Mouse (Mus musculus): ENCODE measurements around the gene Iqcc.
A peak's percentile ranks its signal among the peaks of the same experiment; 100 is the strongest.

Gene Iqcc

DNA sequence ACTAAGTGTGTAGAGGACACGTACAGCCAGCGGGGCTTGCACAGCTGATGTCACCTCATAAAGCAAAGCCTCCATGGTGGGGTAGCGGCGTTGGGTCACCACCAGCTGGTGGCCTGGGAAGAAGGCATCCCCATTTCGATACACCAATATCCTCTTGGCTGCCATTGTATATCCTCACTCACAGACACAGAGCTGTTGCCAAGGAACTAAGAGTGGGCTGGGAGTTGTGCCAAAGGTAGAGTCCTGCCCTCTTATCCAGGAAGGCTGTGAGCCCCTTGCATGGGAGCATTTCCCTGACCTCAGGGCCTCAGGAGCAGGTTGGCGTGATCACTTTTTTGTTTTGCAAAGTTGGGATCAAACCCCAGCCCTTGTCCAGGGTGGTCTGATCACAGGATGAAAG lies 4.8 kb downstream of the Iqcc start, which contains the start of gene Dcdc2b:
Dcdc2b (minus strand) TSS at position 165 of the 400 bp plus-strand sequence.
- DNase-seq (ENCODE audit: low read depth, low spot score) = no peak
- no peaks in the 10 kb centered on the region; the same call in 1 of the 2 replicates for H3K36me3 ChIP-seq (ENCODE audit: control insufficient read depth, insufficient read depth, low read length, poor library complexity, severe bottlenecking)
- H3K27me3 ChIP-seq (ENCODE audit: control insufficient read depth, insufficient read depth, low read length, poor library complexity, severe bottlenecking) = no peaks in the 10 kb centered on the region

DNA sequence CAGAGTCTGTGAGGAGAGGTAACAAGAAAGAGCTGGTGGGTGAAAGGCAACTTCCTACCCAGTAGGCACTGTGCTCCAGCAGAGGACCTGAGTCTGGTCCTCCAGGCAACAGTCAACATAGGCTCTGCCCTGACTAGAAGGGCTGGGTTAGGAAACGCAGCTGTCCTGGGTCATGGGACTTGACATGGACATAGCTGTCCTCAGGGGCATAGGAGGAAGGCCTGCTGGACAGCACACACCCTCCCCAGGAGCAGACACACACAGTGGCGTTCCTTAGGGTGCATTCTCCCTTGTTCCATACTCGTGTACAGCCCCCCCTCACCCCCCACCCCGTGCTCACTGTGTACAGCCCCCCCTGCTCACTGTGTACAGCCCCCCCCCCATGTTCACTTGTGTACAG lies 8.4 kb downstream of the Iqcc start:
- Histone ChIP-seq H3K27me3 (ENCODE audit: control insufficient read depth, insufficient read depth, low read length, poor library complexity, severe bottlenecking) (no peaks in the 10 kb centered on the region), H3K36me3 (ENCODE audit: control insufficient read depth, insufficient read depth, low read length, poor library complexity, severe bottlenecking) (peaks cover 5% of the 10 kb centered on the region; the same call in 1 of the 2 replicates)
- DNase-seq (ENCODE audit: low read depth, low spot score) = no peak

GRCm38 (mm10) chr4:129610026-129610425 lies 8.9 kb downstream of the Iqcc start:
- H3K36me3 ChIP-seq (ENCODE audit: control insufficient read depth, insufficient read depth, low read length, poor library complexity, severe bottlenecking) = peaks cover 8% of the 10 kb centered on the region
- DNase-seq (ENCODE audit: low read depth, low spot score) = no peak
- H3K27me3 ChIP-seq (ENCODE audit: control insufficient read depth, insufficient read depth, low read length, poor library complexity, severe bottlenecking) = no peaks in the 10 kb centered on the region

- Histone ChIP-seq H3K36me3 (ENCODE audit: control insufficient read depth, insufficient read depth, low read length, poor library complexity, severe bottlenecking) (peaks cover 8% of the 10 kb centered on the region), H3K27me3 (ENCODE audit: control insufficient read depth, insufficient read depth, low read length, poor library complexity, severe bottlenecking) (no peaks in the 10 kb centered on the region)
- DNase-seq (ENCODE audit: low read depth, low spot score) = no peak
These were observed 9.7 kb downstream of the Iqcc start for GRCm38 (mm10) chr4:129609139-129609631.

- DNase-seq (ENCODE audit: low read depth, low spot score) = peak; percentile 93
- Histone ChIP-seq H3K36me3 (ENCODE audit: control insufficient read depth, insufficient read depth, low read length, poor library complexity, severe bottlenecking) (peaks cover 8% of the 10 kb centered on the region), H3K27me3 (ENCODE audit: control insufficient read depth, insufficient read depth, low read length, poor library complexity, severe bottlenecking) (no peaks in the 10 kb centered on the region)
These were observed 10.4 kb downstream of the Iqcc start for GRCm38 (mm10) chr4:129608426-129609025.

DNA sequence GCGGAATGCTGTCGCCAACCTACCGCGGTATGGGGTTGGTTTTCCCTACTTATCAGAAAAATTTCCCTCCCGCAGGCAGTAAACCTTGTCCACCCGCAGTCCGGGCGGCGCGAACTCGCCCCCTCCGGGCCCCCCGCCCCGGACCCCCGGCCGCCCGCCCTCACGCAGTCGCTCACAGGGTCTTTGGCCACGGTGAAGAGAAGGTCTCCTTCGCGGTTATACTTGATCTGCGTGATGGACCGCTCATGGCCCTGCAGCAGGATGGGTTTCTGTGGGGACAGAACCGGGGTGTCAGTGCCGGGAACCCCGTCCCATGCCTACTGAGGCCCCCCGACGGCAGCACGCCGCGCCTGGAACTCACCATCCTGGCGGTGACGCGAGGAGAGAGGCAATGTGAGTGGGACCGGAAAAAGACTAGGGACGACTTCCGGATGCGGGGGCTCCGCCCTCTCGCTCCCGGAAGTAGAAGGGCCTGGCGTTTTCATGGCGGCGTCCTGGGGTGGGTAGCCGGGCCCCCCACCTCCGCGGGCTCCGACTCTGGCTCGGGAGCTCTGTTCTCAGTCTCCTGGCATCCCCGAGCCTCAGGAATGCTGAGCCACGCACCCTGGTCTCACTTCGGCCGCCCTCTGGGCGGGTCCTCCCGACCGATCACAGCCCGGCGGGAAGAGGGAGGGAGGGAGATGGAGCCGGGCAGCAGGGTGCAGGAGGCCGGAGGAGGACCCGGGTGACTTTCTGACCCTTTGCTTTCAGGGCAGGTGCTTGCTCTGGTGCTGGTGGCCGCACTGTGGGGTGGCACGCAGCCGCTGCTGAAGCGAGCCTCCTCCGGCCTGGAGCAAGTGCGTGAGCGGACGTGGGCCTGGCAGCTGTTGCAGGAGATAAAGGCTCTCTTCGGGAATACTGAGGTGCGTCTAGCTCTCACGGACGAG lies 18.4 kb downstream of the Iqcc start, which contains the start of the genes Eif3i and Tmem234:
Eif3i (minus strand) TSS at position 416 of the 926 bp plus-strand sequence.
Tmem234 (plus strand) TSS at position 436 of the 926 bp plus-strand sequence.
- no peaks in the 10 kb centered on the region for H3K27me3 ChIP-seq (ENCODE audit: control insufficient read depth, insufficient read depth, low read length, poor library complexity, severe bottlenecking)
- peak; percentile 85 for DNase-seq (ENCODE audit: low read depth, low spot score)
- H3K36me3 ChIP-seq (ENCODE audit: control insufficient read depth, insufficient read depth, low read length, poor library complexity, severe bottlenecking) = peaks cover 7% of the 10 kb centered on the region

- no peaks in the 10 kb centered on the region for H3K27me3 ChIP-seq (ENCODE audit: control insufficient read depth, insufficient read depth, low read length, poor library complexity, severe bottlenecking)
- no peak for DNase-seq (ENCODE audit: low read depth, low spot score)
- peaks cover 2% of the 10 kb centered on the region for H3K36me3 ChIP-seq (ENCODE audit: control insufficient read depth, insufficient read depth, low read length, poor library complexity, severe bottlenecking)
These were observed 30.0 kb downstream of the Iqcc start for GRCm38 (mm10) chr4:129588865-129589264.

DNA sequence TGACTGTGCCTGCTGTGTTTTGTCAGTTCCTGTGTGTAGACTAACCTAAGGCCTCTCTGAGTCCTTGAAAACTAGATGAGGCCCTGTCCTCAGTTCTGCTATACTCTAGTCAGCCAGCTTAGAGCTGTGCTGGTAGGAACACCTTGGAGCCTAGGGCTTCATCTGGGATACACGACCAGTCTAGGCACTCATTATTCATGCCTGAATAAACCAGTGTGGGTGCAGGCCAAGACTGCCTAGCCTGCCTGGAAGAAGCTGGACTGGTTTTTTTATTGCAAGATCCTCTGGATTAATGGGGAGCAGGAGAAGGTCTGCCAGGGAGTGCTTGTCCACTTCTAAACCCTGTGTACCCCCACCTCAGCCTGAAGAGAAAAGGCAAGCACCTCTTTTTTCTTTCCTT lies 32.0 kb downstream of the Iqcc start:
- peaks cover 2% of the 10 kb centered on the region for H3K36me3 ChIP-seq (ENCODE audit: control insufficient read depth, insufficient read depth, low read length, poor library complexity, severe bottlenecking)
- no peak for DNase-seq (ENCODE audit: low read depth, low spot score)

DNA sequence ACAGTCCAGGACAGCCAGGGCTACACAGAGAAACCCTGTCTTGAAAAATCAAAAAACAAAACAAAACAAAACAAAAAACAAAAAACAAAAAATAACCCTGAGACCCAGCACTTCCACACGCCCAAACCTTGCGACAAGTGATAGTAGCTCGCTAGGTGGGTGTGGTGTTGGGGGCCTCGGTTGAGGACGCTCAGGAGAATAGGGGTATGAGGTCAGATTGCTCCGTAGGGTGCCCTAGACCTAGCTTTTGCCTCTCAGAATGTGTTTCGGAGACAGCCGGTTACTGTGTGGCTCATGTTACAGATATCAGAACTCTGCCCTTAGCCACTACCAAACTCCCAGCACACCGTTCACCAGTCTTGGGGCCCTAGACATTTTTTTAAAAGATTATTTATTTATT lies 33.1 kb downstream of the Iqcc start:
- no peaks in the 10 kb centered on the region for H3K36me3 ChIP-seq (ENCODE audit: control insufficient read depth, insufficient read depth, low read length, poor library complexity, severe bottlenecking)
- DNase-seq (ENCODE audit: low read depth, low spot score) = no peak
- no peaks in the 10 kb centered on the region for H3K27me3 ChIP-seq (ENCODE audit: control insufficient read depth, insufficient read depth, low read length, poor library complexity, severe bottlenecking)

More for the DNA sequence above, 32.0 kb downstream of the Iqcc start:
- H3K27me3 ChIP-seq (ENCODE audit: control insufficient read depth, insufficient read depth, low read length, poor library complexity, severe bottlenecking) = no peaks in the 10 kb centered on the region

DNA sequence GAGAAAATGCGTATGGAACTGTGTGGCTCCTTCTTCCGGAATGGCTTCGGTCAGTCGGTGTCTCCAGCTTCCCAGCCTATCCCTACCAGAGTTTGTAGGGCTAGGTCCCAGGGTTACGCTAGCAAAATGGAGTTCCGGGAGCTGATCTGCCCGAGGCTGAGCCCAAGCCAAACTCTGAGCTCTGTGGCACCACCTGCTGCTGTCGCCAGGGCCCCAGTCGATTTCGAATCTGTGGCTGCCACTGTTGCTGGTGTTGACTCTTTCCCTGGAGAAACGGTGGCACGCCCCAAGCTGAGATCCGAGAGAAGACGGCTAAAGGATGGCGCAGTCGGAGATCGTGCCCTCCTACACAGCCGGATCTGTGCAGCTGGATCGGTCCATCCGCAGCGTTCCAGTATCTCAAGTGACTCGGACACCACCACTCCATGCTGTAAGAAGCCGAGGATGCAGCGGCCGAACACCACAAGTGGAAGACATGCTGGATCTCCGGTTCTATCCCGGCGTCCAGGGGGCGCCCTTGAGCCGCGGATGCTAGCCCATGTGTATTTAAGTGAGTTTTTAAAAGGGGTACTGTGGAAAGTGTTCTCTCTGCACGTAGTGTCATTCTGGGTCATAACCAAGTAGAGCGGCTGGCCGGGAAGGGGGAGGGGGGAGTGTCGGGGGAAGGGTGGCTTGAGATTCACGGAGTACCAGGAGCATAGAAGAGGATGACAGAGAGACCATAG lies 33.9 kb downstream of the Iqcc start:
- Histone ChIP-seq H3K36me3 (ENCODE audit: control insufficient read depth, insufficient read depth, low read length, poor library complexity, severe bottlenecking) (no peaks in the 10 kb centered on the region), H3K27me3 (ENCODE audit: control insufficient read depth, insufficient read depth, low read length, poor library complexity, severe bottlenecking) (no peaks in the 10 kb centered on the region)
- peak; percentile 91 for DNase-seq (ENCODE audit: low read depth, low spot score)

GRCm38 (mm10) chr4:129584370-129584769 lies 34.5 kb downstream of the Iqcc start:
- DNase-seq (ENCODE audit: low read depth, low spot score) = peak; percentile 64
- H3K36me3 ChIP-seq (ENCODE audit: control insufficient read depth, insufficient read depth, low read length, poor library complexity, severe bottlenecking) = no peaks in the 10 kb centered on the region
- no peaks in the 10 kb centered on the region for H3K27me3 ChIP-seq (ENCODE audit: control insufficient read depth, insufficient read depth, low read length, poor library complexity, severe bottlenecking)

DNA sequence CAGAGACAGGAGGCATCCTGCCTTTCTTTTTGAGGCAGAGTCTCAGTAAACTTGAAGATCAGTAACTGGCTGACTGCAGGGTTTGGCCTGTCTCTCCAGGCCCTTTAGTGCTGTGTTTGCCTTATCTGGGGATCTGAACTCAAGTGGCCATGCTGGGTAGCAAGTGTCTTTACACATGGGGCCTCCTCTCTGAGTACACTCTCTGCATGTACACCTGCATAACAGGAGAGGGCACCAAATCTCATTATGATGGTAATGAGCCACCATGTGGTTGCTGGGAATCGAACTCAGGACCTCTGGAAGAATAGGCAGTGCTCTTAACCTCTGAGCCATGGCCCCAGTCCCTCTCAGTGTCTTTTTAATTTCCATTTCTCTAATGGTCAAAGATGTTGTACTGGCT lies 36.6 kb downstream of the Iqcc start:
- H3K36me3 ChIP-seq (ENCODE audit: control insufficient read depth, insufficient read depth, low read length, poor library complexity, severe bottlenecking) = no peaks in the 10 kb centered on the region
- no peak for DNase-seq (ENCODE audit: low read depth, low spot score)

DNA sequence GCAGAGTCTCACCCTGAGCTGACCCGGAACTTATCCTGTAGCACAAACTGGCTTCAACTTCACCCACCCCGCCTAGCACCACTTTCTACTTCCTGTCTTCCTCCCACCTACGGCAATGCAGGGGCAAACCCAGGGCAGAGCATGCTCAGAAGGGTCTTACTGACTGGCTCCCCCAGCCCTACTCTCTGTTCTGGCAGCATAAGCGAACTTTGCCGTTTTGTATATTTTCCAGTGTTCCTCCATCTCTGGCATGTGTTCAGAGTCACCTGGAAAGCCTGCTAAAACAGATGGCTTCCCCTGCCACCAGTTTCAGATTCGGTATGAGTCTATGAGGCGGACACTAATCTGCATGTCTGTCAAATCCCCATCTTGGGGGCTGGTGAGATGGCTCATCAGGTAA lies 38.6 kb downstream of the Iqcc start:
- Histone ChIP-seq H3K36me3 (ENCODE audit: control insufficient read depth, insufficient read depth, low read length, poor library complexity, severe bottlenecking) (no peaks in the 10 kb centered on the region), H3K27me3 (ENCODE audit: control insufficient read depth, insufficient read depth, low read length, poor library complexity, severe bottlenecking) (no peaks in the 10 kb centered on the region)
- DNase-seq (ENCODE audit: low read depth, low spot score) = peak; percentile 86

More for the DNA sequence above, 36.6 kb downstream of the Iqcc start:
- H3K27me3 ChIP-seq (ENCODE audit: control insufficient read depth, insufficient read depth, low read length, poor library complexity, severe bottlenecking) = no peaks in the 10 kb centered on the region

DNA sequence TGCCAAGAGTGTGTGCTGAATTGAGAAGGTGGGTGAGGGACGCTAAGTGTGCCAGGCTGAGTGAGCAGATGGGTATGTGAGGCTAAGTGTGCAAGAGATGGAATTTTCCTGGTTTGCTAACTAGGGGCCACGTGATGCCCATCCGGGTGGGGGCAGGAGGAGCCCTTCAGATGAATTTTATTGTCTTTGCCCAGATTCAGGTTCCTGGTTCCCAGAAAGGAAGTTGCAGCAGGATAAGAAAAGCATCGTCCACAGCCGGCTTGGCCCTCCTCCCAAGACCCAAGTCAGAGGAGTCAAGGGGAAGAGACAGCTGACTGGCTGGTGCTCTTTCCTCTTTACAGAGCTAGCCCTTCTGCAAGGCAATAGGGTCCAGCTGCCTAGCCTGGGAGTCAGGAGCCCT lies 40.4 kb downstream of the Iqcc start, which contains the start of gene Fam167b:
Fam167b (minus strand) TSS at position 84 of the 400 bp plus-strand sequence.
- no peaks in the 10 kb centered on the region for H3K36me3 ChIP-seq (ENCODE audit: control insufficient read depth, insufficient read depth, low read length, poor library complexity, severe bottlenecking)

More for the DNA sequence above, 40.4 kb downstream of the Iqcc start, which contains the start of gene Fam167b:
- DNase-seq (ENCODE audit: low read depth, low spot score) = no peak
- no peaks in the 10 kb centered on the region for H3K27me3 ChIP-seq (ENCODE audit: control insufficient read depth, insufficient read depth, low read length, poor library complexity, severe bottlenecking)
